Mouse (Mus musculus) small intestine, adult 2 months (tissue): ENCODE data around the gene Ldlr. TPM values are rescaled to one million over a fixed set of nuclear protein-coding genes. Genes with fewer than 3 reads are reported as not detected.

ENCODE experiments used
- H3K27ac ChIP-seq: fragments of 200-500 bp; 2 replicates; pipeline ENCODE4 v1.5.1; 2012; ENCODE audit warnings: low read depth, low read length, control low read depth, inconsistent platforms; ENCODE audit not compliant: insufficient read depth
- H3K27me3 ChIP-seq: fragments of 200-500 bp; 2 replicates; pipeline ENCODE4 v1.6.1; 2012; ENCODE audit warnings: mild to moderate bottlenecking, moderate library complexity, low read length, inconsistent platforms; ENCODE audit not compliant: control insufficient read depth, insufficient read depth
- H3K36me3 ChIP-seq: fragments of 200-500 bp; 2 replicates; pipeline ENCODE4 v1.6.1; 2012; ENCODE audit warnings: mild to moderate bottlenecking, low read length, control low read depth, inconsistent platforms; ENCODE audit not compliant: control insufficient read depth, insufficient read depth
- H3K4me1 ChIP-seq: fragments of 200-500 bp; 2 replicates; pipeline ENCODE4 v1.6.1; 2012; ENCODE audit warnings: low read length, inconsistent platforms, mixed read lengths; ENCODE audit not compliant: control insufficient read depth, insufficient read depth, insufficient read length
- H3K4me3 ChIP-seq: fragments of 200-500 bp; 2 replicates; pipeline ENCODE4 v1.5.1; 2012; ENCODE audit warnings: low read depth, mild to moderate bottlenecking, control low read depth, inconsistent platforms, low read length, moderate library complexity
- CTCF ChIP-seq: fragments of 200-500 bp; IDR thresholded peaks from 2 replicates; pipeline ENCODE4 v1.5.1; 2012; ENCODE audit warnings: low read depth, mild to moderate bottlenecking, control low read depth, inconsistent platforms, low read length, moderate library complexity, mixed read lengths; ENCODE audit not compliant: insufficient replicate concordance, insufficient read length; ENCODE audit errors: extremely low read depth
- POLR2A ChIP-seq: fragments of 200-500 bp; IDR thresholded peaks from 2 replicates; pipeline ENCODE4 v1.6.1; 2012; ENCODE audit warnings: low read depth, mild to moderate bottlenecking, control low read depth, inconsistent platforms, low read length, moderate library complexity
- WGBS: fragments of 180-500 bp; shearing (Covaris S2); methylation state at CpG from one replicate; pipeline ENCODE4 v1.1.7; 2018; 5-methylcytosine and 5-hydroxymethylcytosine counted together
- polyA plus RNA-seq: library from polyadenylated mRNA; depleted of rRNA; stranded (reverse); fragments of >200 nt; gene quantifications from 2 replicates; pipeline ENCODE4 v1.2.3, GENCODE M21; 2012

Ldlr gene
- polyA plus RNA-seq, 1 experiment = 58.9 TPM

GRCm38 (mm10) chr9:21725224-21726121, 2.2 kb downstream of the Ldlr start:
- TF ChIP-seq CTCF (no peak), POLR2A (no peak)
- H3K36me3 ChIP-seq = no peaks in the 10 kb centered on the region
- H3K4me3 ChIP-seq = peak overlapping the region; percentile 87
- H3K4me1 ChIP-seq = peaks cover 25% of the 10 kb centered on the region
- H3K27ac ChIP-seq = peak overlapping the region; percentile 41
- 40% methylated on average over 23 of the region's 23 CpGs for WGBS
- no peaks in the 10 kb centered on the region for H3K27me3 ChIP-seq

GRCm38 (mm10) chr9:21726218-21726975, 3.1 kb downstream of the Ldlr start:
- H3K36me3 ChIP-seq = 0 out of 2 replicates have a peak, but pooled peaks cover 2% of the 10 kb centered on the region
- H3K4me3 ChIP-seq = peak overlapping the region; percentile 34
- H3K27me3 ChIP-seq = no peaks in the 10 kb centered on the region
- H3K27ac ChIP-seq = no peak overlapping the region; the same call in 1 of the 2 replicates
- 42% methylated on average over 14 of the region's 14 CpGs for WGBS
- TF ChIP-seq CTCF (no peak), POLR2A (no peak)
- peaks cover 24% of the 10 kb centered on the region for H3K4me1 ChIP-seq

GRCm38 (mm10) chr9:21728261-21728832, 5.1 kb downstream of the Ldlr start:
- 78% methylated on average over 10 of the region's 10 CpGs for WGBS
- H3K27ac ChIP-seq = peak overlapping the region; percentile 52; the same call in 1 of the 2 replicates
- no peak overlapping the region for H3K4me3 ChIP-seq
- H3K36me3 ChIP-seq = peaks cover 18% of the 10 kb centered on the region
- TF ChIP-seq CTCF (no peak), POLR2A (no peak)
- H3K27me3 ChIP-seq = no peaks in the 10 kb centered on the region
- peaks cover 24% of the 10 kb centered on the region for H3K4me1 ChIP-seq

GRCm38 (mm10) chr9:21729264-21729663, 6.0 kb downstream of the Ldlr start:
- Histone ChIP-seq H3K27ac (peak overlapping the region; percentile 52), H3K27me3 (no peaks in the 10 kb centered on the region), H3K4me1 (peaks cover 30% of the 10 kb centered on the region), H3K4me3 (no peak overlapping the region), H3K36me3 (peaks cover 27% of the 10 kb centered on the region)
- WGBS = 34% methylated on average over 7 of the region's 7 CpGs
- TF ChIP-seq POLR2A (no peak), CTCF (no peak)

- peaks cover 23% of the 10 kb centered on the region for H3K4me1 ChIP-seq
- H3K27ac ChIP-seq = no peak overlapping the region
- WGBS = 87% methylated on average over 9 of the region's 9 CpGs
- peaks cover 52% of the 10 kb centered on the region for H3K36me3 ChIP-seq
- no peak overlapping the region for H3K4me3 ChIP-seq
- no peaks in the 10 kb centered on the region for H3K27me3 ChIP-seq
- no peak for TF ChIP-seq POLR2A
- no peak for TF ChIP-seq CTCF
These were observed 9.0 kb downstream of the Ldlr start for GRCm38 (mm10) chr9:21732288-21732687.

GRCm38 (mm10) chr9:21733446-21733845, 10.2 kb downstream of the Ldlr start:
- H3K4me3 ChIP-seq = no peak overlapping the region
- 81% methylated on average over 17 of the region's 17 CpGs for WGBS
- peaks cover 63% of the 10 kb centered on the region for H3K36me3 ChIP-seq
- H3K4me1 ChIP-seq = peaks cover 23% of the 10 kb centered on the region
- H3K27me3 ChIP-seq = no peaks in the 10 kb centered on the region
- no peak overlapping the region for H3K27ac ChIP-seq
- TF ChIP-seq POLR2A = no peak
- TF ChIP-seq CTCF = no peak
